Mouse (Mus musculus): Measurements from ENCODE around the gene Cct6b. TPM values are rescaled to one million over a fixed set of nuclear protein-coding genes. Genes with fewer than 3 reads are reported as not detected.
"Not testable (repeated sequence)": the region's sequence is repeated elsewhere in the genome, so short reads cannot be mapped to it uniquely, and the experiment has no call there.

Cct6b gene
- polyA plus RNA-seq, 1 experiment from 2014 or later, result 0.69 TPM

- ATAC-seq (ENCODE audit: low FRiP score), result no peak
- no peak overlapping the region for H3K9ac ChIP-seq (ENCODE audit: low read depth, low read length)
- H3K27me3 ChIP-seq (ENCODE audit: control insufficient read depth, insufficient read depth, low read length), result no peaks in the 10 kb centered on the region
- no peak overlapping the region for H3K4me3 ChIP-seq (ENCODE audit: low read depth, low read length)
- no peak overlapping the region for H3K4me2 ChIP-seq (replicated peaks; ENCODE audit: low read depth, low read length)
- no peaks in the 10 kb centered on the region for H3K4me1 ChIP-seq (replicated peaks; ENCODE audit: control insufficient read depth, insufficient read depth, low read length)
- WGBS, result 98% methylated on average over 2 of the region's 2 CpGs
- no peaks in the 10 kb centered on the region for H3K36me3 ChIP-seq (ENCODE audit: control insufficient read depth, insufficient read depth, low read length)
- DNase-seq (ENCODE audit: low spot score), result no peak
- no peaks in the 10 kb centered on the region for H3K9me3 ChIP-seq (ENCODE audit: control insufficient read depth, low read length)
- H3K27ac ChIP-seq (ENCODE audit: low read depth, low read length), result no peak overlapping the region
These were observed 37.3 kb downstream of the Cct6b start for GRCm38 (mm10) chr11:82726862-82727261.

GRCm38 (mm10) chr11:82719294-82719693 is 44.8 kb downstream of the Cct6b start:
- no peaks in the 10 kb centered on the region for H3K27me3 ChIP-seq (ENCODE audit: control insufficient read depth, insufficient read depth, low read length)
- H3K27ac ChIP-seq (ENCODE audit: low read depth, low read length), result no peak overlapping the region
- ATAC-seq (ENCODE audit: low FRiP score) (no peak), DNase-seq (ENCODE audit: low spot score) (no peak)
- H3K9me3 ChIP-seq (ENCODE audit: control insufficient read depth, low read length), result no peaks in the 10 kb centered on the region
- no peak overlapping the region for H3K4me2 ChIP-seq (replicated peaks; ENCODE audit: low read depth, low read length)
- H3K4me1 ChIP-seq (replicated peaks; ENCODE audit: control insufficient read depth, insufficient read depth, low read length), result no peaks in the 10 kb centered on the region
- 91% methylated on average over 12 of the region's 12 CpGs for WGBS
- no peak overlapping the region for H3K4me3 ChIP-seq (ENCODE audit: low read depth, low read length)
- H3K9ac ChIP-seq (ENCODE audit: low read depth, low read length), result no peak overlapping the region
- no peaks in the 10 kb centered on the region for H3K36me3 ChIP-seq (ENCODE audit: control insufficient read depth, insufficient read depth, low read length)

- no peaks in the 10 kb centered on the region for H3K9me3 ChIP-seq (ENCODE audit: control insufficient read depth, low read length)
- no peak overlapping the region for H3K27ac ChIP-seq (ENCODE audit: low read depth, low read length)
- H3K4me2 ChIP-seq (replicated peaks; ENCODE audit: low read depth, low read length), result no peak overlapping the region
- no peak for DNase-seq (ENCODE audit: low spot score)
- no peaks in the 10 kb centered on the region for H3K4me1 ChIP-seq (replicated peaks; ENCODE audit: control insufficient read depth, insufficient read depth, low read length)
- ATAC-seq (ENCODE audit: low FRiP score), result no peak
- H3K36me3 ChIP-seq (ENCODE audit: control insufficient read depth, insufficient read depth, low read length), result no peaks in the 10 kb centered on the region
- H3K4me3 ChIP-seq (ENCODE audit: low read depth, low read length), result no peak overlapping the region
- 89% methylated on average over 3 of the region's 3 CpGs for WGBS
- H3K27me3 ChIP-seq (ENCODE audit: control insufficient read depth, insufficient read depth, low read length), result no peaks in the 10 kb centered on the region
- no peak overlapping the region for H3K9ac ChIP-seq (ENCODE audit: low read depth, low read length)
These were observed 51.4 kb downstream of the Cct6b start for GRCm38 (mm10) chr11:82712681-82713080.

- Histone ChIP-seq H3K27me3 (ENCODE audit: control insufficient read depth, insufficient read depth, low read length) (no peaks in the 10 kb centered on the region), H3K4me1 (replicated peaks; ENCODE audit: control insufficient read depth, insufficient read depth, low read length) (no peaks in the 10 kb centered on the region), H3K4me2 (replicated peaks; ENCODE audit: low read depth, low read length) (no peak overlapping the region), H3K9me3 (ENCODE audit: control insufficient read depth, low read length) (no peaks in the 10 kb centered on the region), H3K9ac (ENCODE audit: low read depth, low read length) (no peak overlapping the region), H3K4me3 (ENCODE audit: low read depth, low read length) (no peak overlapping the region), H3K36me3 (ENCODE audit: control insufficient read depth, insufficient read depth, low read length) (no peaks in the 10 kb centered on the region), H3K27ac (ENCODE audit: low read depth, low read length) (no peak overlapping the region)
- ATAC-seq (ENCODE audit: low FRiP score) (no peak), DNase-seq (ENCODE audit: low spot score) (no peak)
- WGBS, result 84% methylated on average over 4 of the region's 4 CpGs
These were observed 55.2 kb downstream of the Cct6b start for GRCm38 (mm10) chr11:82708934-82709333.

GRCm38 (mm10) chr11:82705082-82705481 is 59.0 kb downstream of the Cct6b start:
- no peak overlapping the region for H3K27ac ChIP-seq (ENCODE audit: low read depth, low read length)
- 83% methylated on average over 6 of the region's 6 CpGs for WGBS
- H3K4me1 ChIP-seq (replicated peaks; ENCODE audit: control insufficient read depth, insufficient read depth, low read length), result no peaks in the 10 kb centered on the region
- ATAC-seq (ENCODE audit: low FRiP score) (no peak), DNase-seq (ENCODE audit: low spot score) (no peak)
- H3K36me3 ChIP-seq (ENCODE audit: control insufficient read depth, insufficient read depth, low read length), result no peaks in the 10 kb centered on the region
- no peaks in the 10 kb centered on the region for H3K27me3 ChIP-seq (ENCODE audit: control insufficient read depth, insufficient read depth, low read length)
- H3K4me3 ChIP-seq (ENCODE audit: low read depth, low read length), result no peak overlapping the region
- no peak overlapping the region for H3K4me2 ChIP-seq (replicated peaks; ENCODE audit: low read depth, low read length)
- no peaks in the 10 kb centered on the region for H3K9me3 ChIP-seq (ENCODE audit: control insufficient read depth, low read length)
- H3K9ac ChIP-seq (ENCODE audit: low read depth, low read length), result no peak overlapping the region

- no peak overlapping the region for H3K4me2 ChIP-seq (replicated peaks; ENCODE audit: low read depth, low read length)
These were observed 64.2 kb downstream of the Cct6b start for GRCm38 (mm10) chr11:82699865-82700410.

GRCm38 (mm10) chr11:82695930-82696329 is 68.2 kb downstream of the Cct6b start:
- H3K4me3 ChIP-seq (ENCODE audit: low read depth, low read length), result no peak overlapping the region
- DNase-seq (ENCODE audit: low spot score) (no peak), ATAC-seq (ENCODE audit: low FRiP score) (no peak)
- no peaks in the 10 kb centered on the region for H3K9me3 ChIP-seq (ENCODE audit: control insufficient read depth, low read length)
- H3K4me1 ChIP-seq (replicated peaks; ENCODE audit: control insufficient read depth, insufficient read depth, low read length), result no peaks in the 10 kb centered on the region
- H3K27me3 ChIP-seq (ENCODE audit: control insufficient read depth, insufficient read depth, low read length), result no peaks in the 10 kb centered on the region
- H3K27ac ChIP-seq (ENCODE audit: low read depth, low read length), result no peak overlapping the region
- H3K36me3 ChIP-seq (ENCODE audit: control insufficient read depth, insufficient read depth, low read length), result no peaks in the 10 kb centered on the region
- no peak overlapping the region for H3K4me2 ChIP-seq (replicated peaks; ENCODE audit: low read depth, low read length)
- H3K9ac ChIP-seq (ENCODE audit: low read depth, low read length), result no peak overlapping the region
- WGBS, result 63% methylated on average over 7 of the region's 7 CpGs

More at GRCm38 (mm10) chr11:82699865-82700410, 64.2 kb downstream of the Cct6b start:
- ATAC-seq (ENCODE audit: low FRiP score), result no peak
- Histone ChIP-seq H3K9me3 (ENCODE audit: control insufficient read depth, low read length) (no peaks in the 10 kb centered on the region), H3K27me3 (ENCODE audit: control insufficient read depth, insufficient read depth, low read length) (no peaks in the 10 kb centered on the region), H3K9ac (ENCODE audit: low read depth, low read length) (no peak overlapping the region), H3K4me1 (replicated peaks; ENCODE audit: control insufficient read depth, insufficient read depth, low read length) (no peaks in the 10 kb centered on the region), H3K36me3 (ENCODE audit: control insufficient read depth, insufficient read depth, low read length) (no peaks in the 10 kb centered on the region), H3K27ac (ENCODE audit: low read depth, low read length) (no peak overlapping the region), H3K4me3 (ENCODE audit: low read depth, low read length) (no peak overlapping the region)
- no peak for DNase-seq (ENCODE audit: low spot score)
- 88% methylated on average over 11 of the region's 11 CpGs for WGBS

GRCm38 (mm10) chr11:82694947-82695346 is 69.2 kb downstream of the Cct6b start:
- not testable (repeated sequence) for H3K4me3 ChIP-seq (ENCODE audit: low read depth, low read length); H3K9me3 ChIP-seq (ENCODE audit: control insufficient read depth, low read length); H3K36me3 ChIP-seq (ENCODE audit: control insufficient read depth, insufficient read depth, low read length); H3K9ac ChIP-seq (ENCODE audit: low read depth, low read length); H3K4me2 ChIP-seq (replicated peaks; ENCODE audit: low read depth, low read length); H3K4me1 ChIP-seq (replicated peaks; ENCODE audit: control insufficient read depth, insufficient read depth, low read length); DNase-seq (ENCODE audit: low spot score); H3K27ac ChIP-seq (ENCODE audit: low read depth, low read length); ATAC-seq (ENCODE audit: low FRiP score); H3K27me3 ChIP-seq (ENCODE audit: control insufficient read depth, insufficient read depth, low read length)

GRCm38 (mm10) chr11:82692668-82693067 is 71.5 kb downstream of the Cct6b start:
- no peak overlapping the region for H3K27ac ChIP-seq (ENCODE audit: low read depth, low read length)
- no peaks in the 10 kb centered on the region for H3K9me3 ChIP-seq (ENCODE audit: control insufficient read depth, low read length)
- no peak for ATAC-seq (ENCODE audit: low FRiP score)
- 81% methylated on average over 6 of the region's 6 CpGs for WGBS
- H3K9ac ChIP-seq (ENCODE audit: low read depth, low read length), result no peak overlapping the region
- H3K4me2 ChIP-seq (replicated peaks; ENCODE audit: low read depth, low read length), result no peak overlapping the region
- no peak overlapping the region for H3K4me3 ChIP-seq (ENCODE audit: low read depth, low read length)
- H3K4me1 ChIP-seq (replicated peaks; ENCODE audit: control insufficient read depth, insufficient read depth, low read length), result no peaks in the 10 kb centered on the region; the same call in 1 of the 2 replicates
- no peaks in the 10 kb centered on the region for H3K36me3 ChIP-seq (ENCODE audit: control insufficient read depth, insufficient read depth, low read length)
- no peak for DNase-seq (ENCODE audit: low spot score)
- no peaks in the 10 kb centered on the region for H3K27me3 ChIP-seq (ENCODE audit: control insufficient read depth, insufficient read depth, low read length)
